Mouse (Mus musculus) testis, adult 2 months (tissue): ENCODE results near the gene Gm28038.

Experiments
- CTCF ChIP-seq: fragments of 200-500 bp; IDR thresholded peaks from 2 replicates; pipeline ENCODE4 v1.5.1; 2012; ENCODE audit warnings: low read depth, mild to moderate bottlenecking, inconsistent platforms, low read length, moderate library complexity; ENCODE audit not compliant: control insufficient read depth, insufficient read depth, insufficient replicate concordance
- POLR2A ChIP-seq: fragments of 200-500 bp; IDR thresholded peaks from 2 replicates; pipeline ENCODE4 v1.6.1; 2012; ENCODE audit warnings: low read depth, mild to moderate bottlenecking, inconsistent platforms, low read length, moderate library complexity; ENCODE audit not compliant: control insufficient read depth

- TF ChIP-seq CTCF (no peak), POLR2A (no peak)
Observed at GRCm38 (mm10) chr2:30244595-30245178, 36.2 kb upstream of the Gm28038 start.
